ENCODE assay signal across 8 mouse cellular contexts in genomic region chr1:93801741-93802238, GRCm38 (mm10). TPM values are rescaled to one million over a fixed set of nuclear protein-coding genes. Genes with fewer than 3 reads are reported as not detected.
DNase-seq lines count a peak whose midpoint lies in the region; ATAC-seq and TF ChIP-seq lines count a peak whose summit lies in the region.

Dtymk (minus strand) TSS chr1:93801934.

- H3K27ac ChIP-seq in MEL (ENCODE audit: control insufficient read depth, low read depth, low read length), result peak within 1 kb of the TSS; percentile 99
- peak within 1 kb of the TSS; percentile 52 for H3K27ac ChIP-seq in cerebellum, adult 2 months (ENCODE audit: insufficient read depth, low read length)
- H3K27ac ChIP-seq in lung, embryonic 16.5 days (ENCODE audit: low read length), result peak within 1 kb of the TSS; percentile 93

- peak; percentile 100 for DNase-seq in MEL (ENCODE audit: low read depth, low spot score)
- DNase-seq in cerebellum, adult 2 months, result peak; percentile 93 to 96
- DNase-seq in forelimb bud, embryonic 11.5 days (ENCODE audit: low read depth, low spot score), result peak; percentile 96
- DNase-seq in layer of hippocampus, adult 9-10 months (ENCODE audit: low spot score), result peak; percentile 68
- DNase-seq in ovary, postnatal 10 days (ENCODE audit: low spot score), result peak; percentile 60
- DNase-seq in thymus, postnatal 10 days (ENCODE audit: low spot score in 2 of 2), result peak; percentile 88 to 89

- peaks cover 13 to 49% of the 10 kb centered on the region in 2 experiments for H3K36me3 ChIP-seq in MEL (ENCODE audit: control insufficient read depth in 1 of 2, insufficient read depth in 2 of 2, low read length in 2 of 2)
- H3K36me3 ChIP-seq in lung, embryonic 16.5 days (ENCODE audit: control insufficient read depth, insufficient read depth, low read length), result peaks cover 29% of the 10 kb centered on the region

- H3K9ac ChIP-seq in MEL (ENCODE audit: control insufficient read depth, low read depth, low read length, poor library complexity, severe bottlenecking), result peak within 1 kb of the TSS; percentile 95
- peak within 1 kb of the TSS; percentile 88 for H3K9ac ChIP-seq in lung, embryonic 16.5 days (ENCODE audit: low read length)

- H3K4me2 ChIP-seq in lung, embryonic 16.5 days (ENCODE audit: low read depth, low read length), result peak within 1 kb of the TSS; percentile 85

- no peaks in the 10 kb centered on the region for H3K9me3 ChIP-seq in MEL (replicated peaks; ENCODE audit: insufficient read depth, low read length)
- H3K9me3 ChIP-seq in lung, embryonic 16.5 days (ENCODE audit: control insufficient read depth, low read length), result no peaks in the 10 kb centered on the region

- TF ChIP-seq CTCF in MEL (IDR thresholded peaks at IDR 0.05 in 2 of 3, conservative IDR thresholded peaks at IDR 0.05 in 1 of 3; ENCODE audit: control insufficient read depth in 1 of 3, insufficient read depth in 1 of 3, low read depth in 2 of 3, low read length in 3 of 3, poor library complexity in 1 of 3, severe bottlenecking in 1 of 3), result peak in 1 of 3 experiments; percentile 16; a peak in 2 of 6 replicates
- peak; percentile 27; the same call in 1 of the 2 replicates for TF ChIP-seq CTCF in cerebellum, adult 2 months (IDR thresholded peaks at IDR 0.05; ENCODE audit: borderline replicate concordance, insufficient read depth, low read depth, low read length)

- peaks cover 8 to 49% of the 10 kb centered on the region in 2 experiments for H3K4me1 ChIP-seq in MEL (ENCODE audit: control insufficient read depth in 1 of 2, insufficient read depth in 2 of 2, low read length in 2 of 2)
- peaks cover 2% of the 10 kb centered on the region for H3K4me1 ChIP-seq in cerebellum, adult 2 months (ENCODE audit: control insufficient read depth, insufficient read depth, low read length)
- peaks cover 33% of the 10 kb centered on the region for H3K4me1 ChIP-seq in lung, embryonic 16.5 days (replicated peaks; ENCODE audit: control insufficient read depth, insufficient read depth, low read length)

- TF ChIP-seq POLR2A in MEL (IDR thresholded peaks at IDR 0.05; ENCODE audit: control insufficient read depth in 1 of 2, insufficient read depth in 1 of 2, low read depth in 1 of 2, low read length in 2 of 2, poor library complexity in 1 of 2), result peak; percentile 58 to 91; a peak in 3 of 4 replicates
- TF ChIP-seq POLR2A in cerebellum, adult 2 months (IDR thresholded peaks at IDR 0.05; ENCODE audit: borderline replicate concordance, insufficient read depth, low read length), result peak; percentile 71

- no peaks in the 10 kb centered on the region for H3K27me3 ChIP-seq in MEL (ENCODE audit: control insufficient read depth in 1 of 2, insufficient read depth in 2 of 2, low read length in 2 of 2)
- H3K27me3 ChIP-seq in cerebellum, adult 2 months (ENCODE audit: control insufficient read depth, insufficient read depth, low read length), result no peaks in the 10 kb centered on the region
- H3K27me3 ChIP-seq in lung, embryonic 16.5 days (ENCODE audit: control insufficient read depth, insufficient read depth, low read depth, low read length), result no peaks in the 10 kb centered on the region

- under 1% methylated on average over 42 of the region's 42 CpGs for WGBS in cerebellum, adult 2 months
- 0% methylated on average over 42 of the region's 42 CpGs for WGBS in lung, embryonic 16.5 days

- TF ChIP-seq RAD21 in MEL (IDR thresholded peaks at IDR 0.05; ENCODE audit: low read depth, low read length), result no peak

- peak within 1 kb of the TSS; percentile 72 to 78 for H3K4me3 ChIP-seq in MEL (ENCODE audit: control insufficient read depth in 1 of 2, insufficient read depth in 1 of 2, low read depth in 2 of 2, low read length in 2 of 2)
- H3K4me3 ChIP-seq in cerebellum, adult 2 months (replicated peaks; ENCODE audit: insufficient read depth, low read depth, low read length), result peak within 1 kb of the TSS; percentile 79
- peak within 1 kb of the TSS; percentile 92 for H3K4me3 ChIP-seq in lung, embryonic 16.5 days (ENCODE audit: low read length)

- TF ChIP-seq EP300 in MEL (IDR thresholded peaks at IDR 0.05; ENCODE audit: low read depth in 1 of 2, low read length in 2 of 2), result peak in 1 of 2 experiments; percentile 74; a peak in 1 of 4 replicates

- H3K79me2 ChIP-seq in MEL (ENCODE audit: control insufficient read depth, insufficient read depth, low read length, poor library complexity), result peaks cover 58% of the 10 kb centered on the region

- ATAC-seq in hematopoietic stem cell, adult 5-6 weeks (replicated peaks in 1 of 2; ENCODE audit: insufficient read depth in 1 of 2, low FRiP score in 2 of 2, low TSS enrichment in 1 of 2, low read depth in 1 of 2, poor library complexity in 2 of 2, severe bottlenecking in 2 of 2), result peak; percentile 76 to 82
- peak; percentile 69 for ATAC-seq in lung, embryonic 16.5 days (ENCODE audit: low read depth)

TF ChIP-seq in MEL, 35 proteins besides CTCF, POLR2A, EP300 and RAD21:
- TF ChIP-seq MAFK (IDR thresholded peaks at IDR 0.05; ENCODE audit: borderline replicate concordance, low read depth, low read length) (no peak), MAX (IDR thresholded peaks at IDR 0.05; ENCODE audit: low read length) (peak; percentile 98), RCOR1 (IDR thresholded peaks at IDR 0.05; ENCODE audit: low read depth, low read length) (no peak; the same call in 1 of the 2 replicates), USF1 (IDR thresholded peaks at IDR 0.05; ENCODE audit: low read depth, low read length) (peak; percentile 95), MAZ (IDR thresholded peaks at IDR 0.05; ENCODE audit: low read depth, low read length) (0 out of 2 replicates have a peak, but pooled peaks have one; percentile 33), GATA1 (IDR thresholded peaks at IDR 0.05; ENCODE audit: low read depth, low read length) (peak; percentile 81), ZKSCAN1 (IDR thresholded peaks at IDR 0.05; ENCODE audit: low read depth, low read length) (no peak), E2F4 (IDR thresholded peaks at IDR 0.05; ENCODE audit: borderline replicate concordance, low read depth, low read length) (peak; percentile 97), HCFC1 (IDR thresholded peaks at IDR 0.05; ENCODE audit: low read depth, low read length) (peak; percentile 90), POLR2AphosphoS2 (IDR thresholded peaks at IDR 0.05; ENCODE audit: low read length) (peak; percentile 93), ZMIZ1 (IDR thresholded peaks at IDR 0.05; ENCODE audit: low read depth, low read length) (peak; percentile 73), TBP (IDR thresholded peaks at IDR 0.05; ENCODE audit: low read depth, low read length) (peak; percentile 92), CHD2 (IDR thresholded peaks at IDR 0.05; ENCODE audit: low read length) (no peak), MYB (IDR thresholded peaks at IDR 0.05; ENCODE audit: low read depth, low read length) (peak; percentile 81), ZC3H11A (IDR thresholded peaks at IDR 0.05; ENCODE audit: low read depth, low read length) (no peak), NRF1 (IDR thresholded peaks at IDR 0.05; ENCODE audit: insufficient read depth, low read depth, low read length, poor library complexity, severe bottlenecking) (peak; percentile 71), ETS1 (IDR thresholded peaks at IDR 0.05; ENCODE audit: low read depth, low read length) (peak; percentile 85), MYC (IDR thresholded peaks at IDR 0.05; ENCODE audit: low read depth, low read length) (peak; percentile 98), ELF1 (IDR thresholded peaks at IDR 0.05; ENCODE audit: low read depth, low read length) (peak; percentile 96), NELFE (IDR thresholded peaks at IDR 0.05; ENCODE audit: low read depth, low read length) (peak; percentile 97), POLR2AphosphoS5 (IDR thresholded peaks at IDR 0.05; ENCODE audit: borderline replicate concordance, low read depth, low read length) (peak; percentile 17; the same call in 1 of the 2 replicates), JUND (IDR thresholded peaks at IDR 0.05; ENCODE audit: low read depth, low read length) (no peak), TAL1 (IDR thresholded peaks at IDR 0.05; ENCODE audit: low read length) (peak; percentile 52), TCF12 (IDR thresholded peaks at IDR 0.05; ENCODE audit: low read depth, low read length) (peak; percentile 66), MXI1 (IDR thresholded peaks at IDR 0.05; ENCODE audit: low read depth, low read length) (peak; percentile 91), SIN3A (IDR thresholded peaks at IDR 0.05; ENCODE audit: low read length) (peak; percentile 90), USF2 (IDR thresholded peaks at IDR 0.05; ENCODE audit: borderline replicate concordance in 1 of 2, insufficient read depth in 1 of 2, low read depth in 1 of 2, low read length in 2 of 2) (peak in 1 of 2 experiments; percentile 53; a peak in 2 of 4 replicates), BHLHE40 (IDR thresholded peaks at IDR 0.05; ENCODE audit: borderline replicate concordance, low read depth, low read length) (peak; percentile 90)

RNA-seq across cellular contexts. Expression of gene Dtymk, which starts in this region (rescaled TPM):
- 402 and 454 TPM in 2 replicates for total RNA-seq in MEL (2012; rRNA removed)
- 100 to 1,000 TPM; 193 to 391 TPM for polyA plus RNA-seq in MEL (2012; ENCODE audit: insufficient read depth in 1 of 2, insufficient read length in 2 of 2, low read depth in 1 of 2, low replicate concordance in 2 of 2, missing spikeins in 1 of 2)
- polyA plus RNA-seq in cerebellum, adult 2 months (2012; rRNA removed), result 96.5 and 100 TPM in 2 replicates
- total RNA-seq in hematopoietic stem cell, adult 5-6 weeks (2017), result 184 and 237 TPM in 2 replicates
- 231 and 238 TPM in 2 replicates for polyA plus RNA-seq in lung, embryonic 16.5 days (2015; fragmentation: Nextera tagmentation; extraction: Ambion mirVana)

Comparison
In these comparisons a context has a peak if more than half of its experiments do, and no peak if none do; other contexts are left out.
1. Peak in every context shown above with its lines: DNase-seq, ATAC-seq, H3K4me3 ChIP-seq and H3K27ac ChIP-seq.